Mouse (Mus musculus) frontal cortex, postnatal 10 days (tissue): Measurements from ENCODE around the gene Taar4.

Experiments
- DNase-seq, 2 experiments: peaks; one replicate each; pipeline ENCODE4 v3.0.0; 2022; ENCODE audit warnings: low spot score in 2 of 2, mixed read lengths in 1 of 2

The Taar4 gene

DNA sequence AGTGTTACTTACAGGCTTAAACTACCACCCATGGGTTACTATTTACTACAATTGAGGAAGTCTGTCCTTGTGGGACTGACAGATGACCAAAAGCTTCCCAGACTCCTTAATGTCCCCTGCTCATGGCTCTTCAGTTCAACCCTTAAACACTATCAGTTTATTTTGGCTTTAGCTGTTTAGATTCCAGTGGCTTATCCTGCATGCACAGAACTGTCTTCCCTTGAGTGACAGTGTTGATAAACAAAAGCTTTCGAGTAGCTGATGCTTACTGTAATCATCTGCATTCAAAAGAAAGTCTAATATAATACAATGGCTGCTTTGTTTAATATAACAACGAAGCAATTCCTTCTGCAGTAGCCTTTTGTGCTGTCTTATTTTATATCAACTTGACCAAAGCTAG, 46.7 kb downstream of the Taar4 start:
- no peak for DNase-seq

DNA sequence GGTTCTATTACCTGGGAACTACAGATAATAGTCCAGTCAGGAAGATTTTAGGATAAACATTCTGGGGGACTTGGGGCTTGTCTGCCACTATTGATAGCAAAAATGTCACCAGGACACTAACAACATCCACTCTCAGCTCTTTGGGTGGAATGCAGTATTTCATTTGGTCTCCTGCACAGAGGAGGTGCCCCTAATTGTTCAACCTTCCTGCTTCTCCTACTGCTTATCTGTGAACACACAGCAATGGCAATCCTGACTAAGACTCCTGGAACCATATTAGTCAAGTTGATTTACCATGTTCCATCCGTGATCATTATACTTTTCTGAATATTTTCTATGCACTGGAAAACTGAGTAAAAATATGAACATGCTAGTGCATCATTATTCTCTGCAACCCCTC, 47.8 kb downstream of the Taar4 start:
- no peak for DNase-seq
